Mouse (Mus musculus): Measurements from ENCODE around the gene Fbxo6.

The Fbxo6 gene

DNA sequence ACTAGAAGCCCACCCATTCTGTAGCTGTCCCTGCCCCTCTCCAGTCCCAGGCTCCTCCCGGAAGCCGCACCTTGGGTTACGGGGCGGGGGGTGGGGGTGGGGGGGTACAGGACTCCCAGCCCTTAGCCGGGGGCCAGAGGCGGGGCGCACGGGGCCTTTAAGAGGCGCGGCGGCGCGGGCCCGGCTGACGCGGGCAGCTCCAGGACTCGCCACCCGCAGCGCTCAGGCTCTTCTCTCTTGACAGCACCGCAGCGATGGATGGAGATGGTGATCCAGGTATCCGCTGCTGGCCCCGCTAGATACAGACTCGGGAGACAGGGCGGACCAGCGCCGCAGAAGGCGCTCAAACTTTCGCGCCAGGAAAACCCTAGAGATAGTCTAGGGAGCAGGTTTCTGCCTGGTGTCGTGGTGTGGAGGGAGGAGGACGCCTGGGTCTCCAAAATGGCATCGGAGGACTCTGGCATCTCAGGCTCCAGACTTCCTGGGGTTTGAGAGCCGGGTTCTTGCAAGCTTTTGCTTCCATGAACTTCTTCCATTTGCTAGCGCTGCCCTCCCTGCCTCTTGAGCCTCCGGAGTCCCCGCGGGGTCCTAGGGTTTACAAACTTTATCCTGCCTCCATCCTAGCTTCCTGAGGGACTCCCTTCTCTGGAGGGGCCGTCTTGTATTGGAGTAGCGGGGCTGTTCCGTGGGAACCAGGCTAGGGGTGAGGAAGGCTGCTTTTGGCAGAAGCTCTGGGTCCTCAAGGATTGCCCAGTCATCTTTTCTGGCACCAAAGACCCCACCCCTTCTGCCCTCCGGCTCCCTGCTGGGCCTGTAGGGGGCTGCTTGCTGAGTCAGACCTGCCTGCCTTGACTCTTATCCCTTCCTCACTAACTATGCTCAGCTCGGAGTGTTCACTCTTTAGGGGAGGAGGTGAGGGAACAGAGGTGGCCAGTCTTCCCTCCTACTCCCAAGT is 8.8 kb upstream of the Fbxo6 start, which contains the start of the genes Fbxo44 and Fbxo2:
Fbxo44 (minus strand) TSS at position 47 of the 955 bp plus-strand sequence.
Fbxo2 (plus strand) TSS at position 186 of the 955 bp plus-strand sequence.
- peak; percentile 70 to 72 for DNase-seq

DNA sequence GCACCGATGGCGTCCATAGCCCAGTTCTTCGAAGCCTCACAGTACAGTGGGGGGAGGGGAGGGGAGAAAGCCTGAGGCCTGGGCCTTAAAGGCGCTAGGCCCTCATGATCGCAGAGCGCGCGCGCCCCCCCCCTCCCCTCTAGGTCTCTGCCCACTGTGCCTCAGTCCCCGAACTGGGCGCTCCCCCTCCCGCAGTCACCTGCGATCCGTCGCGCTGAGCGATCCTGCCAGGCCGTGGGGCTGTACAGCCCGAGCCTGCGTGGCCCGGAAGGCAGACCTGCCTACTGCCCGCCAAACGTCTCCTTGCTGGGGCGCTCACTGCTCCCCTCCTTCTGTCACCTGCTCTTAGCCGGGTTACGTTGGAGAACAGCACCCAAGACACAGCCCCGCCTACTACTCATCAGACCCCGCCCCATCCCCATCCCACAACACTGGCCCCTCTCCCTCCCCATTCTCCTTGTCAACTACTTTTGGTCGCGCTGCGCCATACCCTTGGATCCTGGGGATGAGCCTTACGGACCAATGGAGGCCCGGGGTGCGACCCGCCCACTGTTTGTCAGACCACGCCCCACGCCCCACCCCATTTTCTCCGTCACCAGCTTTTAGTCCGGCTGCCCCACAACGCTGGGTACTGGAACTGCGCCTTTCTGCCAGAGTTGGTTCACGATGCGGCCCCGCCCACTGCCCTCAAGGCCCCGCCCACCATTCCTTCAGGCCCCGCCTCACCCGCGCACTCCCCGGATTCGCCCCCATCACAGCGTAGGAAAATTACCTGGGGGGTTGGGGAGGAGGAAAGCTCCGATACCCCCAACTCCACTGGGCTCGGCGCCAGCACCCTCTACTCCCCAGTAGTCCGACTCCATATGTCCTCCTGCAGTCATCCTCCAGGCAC is 7.8 kb upstream of the Fbxo6 start:
- peak; percentile 98 for DNase-seq

DNA sequence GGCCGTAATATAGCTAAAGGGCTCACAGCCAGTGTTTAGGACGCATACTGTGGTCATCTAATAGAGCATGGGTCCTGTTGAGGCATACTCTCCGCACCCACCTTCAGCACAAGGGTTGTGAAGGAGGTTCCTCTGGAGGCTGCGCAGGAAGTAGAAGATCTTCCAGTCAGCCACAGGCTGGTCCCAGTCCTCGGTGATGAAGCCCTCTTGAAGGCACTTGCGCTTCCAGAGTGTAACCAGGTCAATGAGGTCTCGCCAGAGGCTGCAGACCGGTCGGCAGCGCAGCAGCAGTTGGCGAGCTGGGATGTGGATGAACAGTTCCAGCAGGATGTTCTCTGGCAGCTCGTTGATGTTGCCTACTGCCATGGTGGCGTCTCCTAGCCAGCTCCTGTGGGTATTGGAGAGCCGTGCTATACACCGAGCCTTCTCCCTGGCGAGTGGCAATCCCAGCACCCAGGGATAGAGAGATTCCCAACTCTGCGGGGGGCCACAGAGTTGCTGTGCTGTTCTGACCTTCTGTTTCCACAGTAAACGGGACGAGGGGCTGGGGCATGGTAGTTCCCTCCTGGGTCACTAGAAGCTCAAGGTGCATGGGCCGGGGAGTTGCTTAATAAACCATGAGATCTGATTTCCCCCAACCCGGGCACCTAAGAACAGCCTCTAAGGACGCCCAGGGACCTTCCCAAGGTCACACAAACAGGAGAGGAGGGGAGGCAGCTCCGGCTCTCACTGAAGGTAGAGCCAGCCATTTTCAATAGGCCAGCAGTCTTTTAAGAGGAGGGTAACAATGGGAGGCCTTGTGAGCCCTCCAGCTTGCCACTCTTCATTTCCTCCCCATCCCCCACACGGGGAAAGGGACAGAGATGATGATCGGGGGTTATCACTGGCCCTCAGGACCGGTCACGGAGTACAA is 6.8 kb upstream of the Fbxo6 start:
- DNase-seq = peak; percentile 75 to 80

DNA sequence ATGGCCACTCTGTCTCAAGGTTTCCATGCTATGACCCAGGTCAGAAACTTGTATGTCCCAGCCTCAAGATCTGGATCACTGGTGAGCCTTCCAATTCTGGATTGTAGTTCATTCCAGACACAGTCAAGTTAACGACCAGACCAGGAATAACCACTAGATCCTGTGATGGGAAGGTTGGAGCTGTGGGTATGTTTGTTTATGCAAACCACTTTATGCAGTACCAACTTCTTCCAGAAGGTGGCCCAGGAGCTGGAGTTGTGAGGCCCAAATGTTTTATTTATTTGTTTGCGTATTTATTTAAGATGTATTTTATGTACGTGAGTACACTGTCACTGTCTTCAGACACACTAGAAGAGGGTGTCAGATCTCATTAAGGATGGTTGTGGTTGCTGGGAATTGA is 3.0 kb upstream of the Fbxo6 start:
- DNase-seq = peak; percentile 79 to 90

DNA sequence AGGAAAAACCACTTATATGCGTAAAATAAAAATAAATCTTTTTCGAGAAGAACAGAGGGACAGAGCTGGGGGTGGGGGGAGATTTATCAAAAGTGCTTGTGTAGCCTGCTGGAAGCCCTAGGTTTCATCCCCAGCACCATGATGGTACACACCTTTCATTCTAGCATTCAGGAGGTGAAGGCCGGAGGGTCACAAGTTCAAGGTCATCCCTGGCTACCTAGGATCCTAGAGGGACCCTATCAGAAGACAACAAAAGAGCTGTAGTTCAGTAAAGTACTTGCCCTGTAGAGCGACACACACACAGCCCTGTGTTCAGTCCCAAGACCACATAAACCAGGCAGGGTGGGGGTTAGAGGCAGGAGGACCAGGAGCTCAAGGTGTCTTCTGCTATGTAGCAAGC is 2.1 kb upstream of the Fbxo6 start:
- DNase-seq = no peak

DNA sequence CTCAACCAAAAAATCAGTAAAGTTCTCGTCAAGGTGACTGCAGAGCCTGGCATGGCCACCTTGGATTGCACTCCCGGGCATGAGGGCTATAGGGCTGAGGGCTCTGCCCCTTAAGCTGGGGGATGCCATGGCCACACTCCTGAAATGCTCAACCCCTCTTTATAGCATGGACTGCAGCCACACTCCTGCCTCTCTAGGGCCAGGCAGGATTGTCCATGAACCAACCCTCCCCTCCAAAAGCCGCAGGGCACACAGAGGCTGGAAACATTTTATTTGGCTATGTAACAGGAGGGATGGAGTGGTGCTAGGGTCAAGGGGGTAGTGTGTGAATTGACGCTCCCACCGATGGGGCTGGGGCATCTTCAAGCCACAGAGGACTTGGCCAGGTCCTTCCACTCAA is 607 bp upstream of the Fbxo6 start:
- DNase-seq = no peak

DNA sequence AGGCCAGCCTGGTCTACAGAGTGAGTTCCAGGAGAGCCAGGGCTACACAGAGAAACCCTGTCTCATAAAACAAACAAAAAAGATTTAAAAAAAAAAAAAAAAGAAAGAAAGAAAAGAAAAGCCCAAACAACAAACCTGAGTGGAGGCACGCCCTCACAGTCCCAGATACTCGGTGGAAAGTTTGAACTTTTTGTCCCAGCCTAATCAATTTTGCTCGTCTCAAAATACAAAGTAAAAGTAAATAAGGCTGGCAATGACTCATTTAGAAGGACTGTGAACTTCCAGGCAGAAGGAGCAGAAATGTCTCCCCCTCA is 1.0 kb downstream of the Fbxo6 start:
- DNase-seq = no peak

DNA sequence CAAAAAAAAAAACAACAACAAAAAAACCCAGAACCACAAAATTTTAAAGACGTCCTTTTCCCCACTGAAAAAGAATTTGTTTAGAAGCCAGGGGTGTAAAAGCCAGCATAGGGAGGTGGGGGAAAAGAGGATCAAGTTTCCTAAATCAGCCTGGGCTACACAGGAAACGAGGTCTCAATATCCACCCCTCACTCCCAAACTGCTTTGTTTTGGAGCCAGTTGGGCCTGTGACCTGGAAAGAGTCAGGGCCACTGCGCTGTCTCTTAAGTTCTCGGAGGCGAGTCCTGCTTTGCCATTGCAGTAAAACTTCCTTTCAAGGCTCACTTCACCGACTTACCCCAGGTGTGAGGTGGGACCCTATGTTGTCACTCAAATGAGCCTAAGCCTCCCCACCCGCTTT is 1.7 kb downstream of the Fbxo6 start:
- DNase-seq = no peak

DNA sequence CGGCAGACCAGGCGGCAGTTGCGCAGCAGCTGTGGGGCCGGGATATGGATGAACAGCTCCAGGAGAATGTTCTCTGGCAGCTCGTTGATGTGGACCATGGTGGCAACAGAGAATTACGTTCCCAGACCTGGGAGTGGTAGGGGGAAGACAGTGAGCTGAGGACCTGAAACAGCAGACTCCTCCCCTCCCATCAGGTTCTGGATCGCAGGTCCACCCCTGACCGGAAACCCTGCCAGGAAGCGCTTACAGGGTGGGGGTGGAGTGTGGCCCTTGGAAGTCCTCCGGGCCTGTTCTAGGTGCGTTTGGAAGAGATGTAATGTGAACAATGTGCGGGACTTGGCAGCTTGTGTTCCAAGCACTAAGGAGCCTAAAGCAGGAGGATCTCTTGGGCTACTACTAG is 2.4 kb downstream of the Fbxo6 start:
- no peak for DNase-seq

DNA sequence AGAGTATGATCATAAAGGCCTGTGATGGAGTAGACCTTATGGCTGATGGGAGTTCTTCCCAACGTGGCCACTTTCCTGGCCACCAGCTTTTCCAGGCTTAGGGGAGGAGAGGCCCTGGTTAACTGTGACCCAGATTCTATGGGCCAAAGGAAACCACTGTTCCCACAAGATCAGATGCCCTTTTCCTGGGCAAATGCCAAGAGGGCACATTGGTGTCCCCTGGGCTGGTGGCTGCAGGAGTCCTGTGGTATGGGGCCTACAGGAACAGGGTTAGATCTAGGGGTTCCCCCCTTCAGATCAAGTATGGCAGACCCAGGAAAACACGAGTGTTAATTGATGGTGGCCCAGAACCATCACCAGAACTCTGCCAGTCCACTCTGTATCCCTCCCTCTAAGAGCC is 4.2 kb downstream of the Fbxo6 start:
- no peak for DNase-seq

DNA sequence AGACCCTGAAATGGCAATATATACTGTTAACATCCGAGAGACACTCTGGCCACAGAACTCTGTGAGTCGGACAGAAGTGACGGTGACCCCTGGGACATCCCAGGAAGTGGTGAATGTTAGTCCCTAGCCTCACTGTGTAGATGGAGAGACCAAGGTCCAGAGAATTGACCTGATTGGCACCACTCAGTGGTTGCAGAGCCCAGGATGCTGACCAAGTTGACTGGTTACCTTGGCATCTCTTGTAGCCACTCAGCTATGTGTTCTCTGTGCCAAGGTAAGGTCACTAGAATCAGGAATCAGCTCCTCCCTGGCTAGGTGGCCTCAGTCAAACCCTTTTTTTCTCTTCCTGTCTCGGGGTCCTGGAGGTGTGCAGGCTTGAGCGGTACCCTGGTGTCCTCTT is 8.2 kb downstream of the Fbxo6 start:
- DNase-seq = no peak

DNA sequence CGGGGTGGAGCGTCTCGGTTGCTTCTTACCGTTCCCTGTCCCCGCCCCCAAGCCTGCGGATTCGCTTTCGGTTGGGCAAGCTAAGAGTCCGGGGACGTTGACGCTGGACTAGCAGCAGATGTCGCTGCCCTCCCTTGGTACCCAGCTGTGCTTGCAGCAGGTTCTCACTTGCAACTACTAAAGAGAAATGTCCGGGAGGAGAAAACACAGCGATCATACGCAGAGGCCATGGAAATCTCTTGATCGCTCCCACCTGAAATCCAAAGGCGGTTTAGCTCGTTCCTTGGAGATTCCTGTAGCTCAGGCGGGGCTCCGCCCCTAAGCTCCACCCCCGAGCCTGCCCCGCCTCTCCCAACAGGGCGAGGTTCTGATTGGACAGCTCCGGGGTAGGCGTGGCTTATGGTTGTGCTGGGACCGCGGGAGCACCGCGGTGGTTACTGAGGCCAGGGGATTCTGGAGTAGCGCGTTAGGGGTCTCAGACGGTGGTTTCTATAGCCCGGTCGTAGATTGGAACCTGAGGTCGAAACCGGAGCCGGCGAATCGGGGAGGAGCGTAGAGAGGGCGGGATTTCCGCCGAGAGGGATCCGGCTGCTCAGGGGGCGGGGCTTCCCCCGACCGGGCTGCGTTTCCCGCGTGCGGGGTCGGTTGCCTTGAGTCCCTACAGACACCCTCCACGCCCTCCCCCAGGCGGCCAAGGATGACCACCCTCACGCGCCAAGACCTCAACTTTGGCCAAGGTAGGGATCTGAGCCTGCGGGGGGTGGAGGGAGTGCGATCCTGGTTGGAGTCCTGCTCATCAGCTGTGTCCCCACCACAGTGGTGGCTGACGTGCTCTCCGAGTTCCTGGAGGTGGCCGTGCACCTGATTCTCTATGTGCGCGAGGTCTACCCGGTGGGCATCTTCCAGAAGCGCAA is 11.6 kb downstream of the Fbxo6 start:
- DNase-seq = peak; percentile 97 to 98

DNA sequence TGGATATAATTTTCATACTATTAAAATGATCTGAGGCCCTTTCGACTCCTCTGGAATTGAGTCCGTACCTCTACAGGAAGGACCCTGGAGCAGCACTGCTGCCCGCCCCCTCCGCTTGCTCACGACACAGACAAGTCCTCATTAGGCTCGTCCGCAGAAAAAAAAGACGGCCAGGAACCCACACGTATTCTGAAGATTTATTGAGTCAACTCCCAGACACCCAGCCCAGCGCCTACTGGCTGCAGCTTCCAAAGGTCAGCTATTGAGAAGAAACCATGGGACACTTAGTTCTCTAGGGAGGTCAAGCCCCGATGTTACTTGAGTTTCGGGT is 12.2 kb downstream of the Fbxo6 start:
- no peak for DNase-seq

DNA sequence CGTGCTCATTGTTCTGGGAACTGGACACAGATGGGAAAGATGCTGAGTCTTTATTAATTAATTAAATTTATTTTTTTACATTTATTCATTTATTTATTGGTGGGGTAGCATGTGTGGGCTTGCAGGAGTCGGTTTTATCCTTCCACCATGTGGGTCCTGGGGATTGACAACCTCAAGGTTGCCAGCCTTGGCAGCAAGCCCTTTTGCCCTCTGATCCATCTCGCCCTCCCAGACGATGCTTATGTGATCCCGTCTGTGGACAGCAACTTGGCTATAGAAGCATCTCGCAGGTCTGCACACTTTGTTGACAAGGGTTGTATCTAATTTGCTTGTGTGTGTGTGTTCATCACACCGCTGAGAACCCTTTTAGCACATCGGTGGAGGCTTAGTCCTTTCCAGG is 14.4 kb downstream of the Fbxo6 start:
- DNase-seq = peak; percentile 62 to 69

DNA sequence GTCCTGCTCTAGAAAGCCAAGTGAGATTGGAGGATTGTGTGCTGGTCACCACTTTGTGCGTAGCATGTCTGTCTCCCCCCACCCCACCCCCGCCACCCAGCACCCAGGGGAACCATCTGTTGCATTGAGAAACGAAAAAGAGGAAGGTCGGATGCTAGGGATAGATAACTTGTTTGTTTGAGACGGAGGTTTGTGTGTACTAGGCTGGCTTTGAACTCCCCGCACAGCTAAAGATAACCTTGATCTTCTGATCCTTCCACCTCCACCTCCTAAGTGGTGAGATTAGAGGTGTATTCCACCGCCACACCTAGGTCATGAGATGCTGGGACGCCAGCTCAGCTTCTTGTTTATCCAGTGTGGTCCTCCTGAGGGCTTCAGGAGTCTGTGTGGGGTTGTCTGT is 17.0 kb downstream of the Fbxo6 start:
- no peak for DNase-seq

DNA sequence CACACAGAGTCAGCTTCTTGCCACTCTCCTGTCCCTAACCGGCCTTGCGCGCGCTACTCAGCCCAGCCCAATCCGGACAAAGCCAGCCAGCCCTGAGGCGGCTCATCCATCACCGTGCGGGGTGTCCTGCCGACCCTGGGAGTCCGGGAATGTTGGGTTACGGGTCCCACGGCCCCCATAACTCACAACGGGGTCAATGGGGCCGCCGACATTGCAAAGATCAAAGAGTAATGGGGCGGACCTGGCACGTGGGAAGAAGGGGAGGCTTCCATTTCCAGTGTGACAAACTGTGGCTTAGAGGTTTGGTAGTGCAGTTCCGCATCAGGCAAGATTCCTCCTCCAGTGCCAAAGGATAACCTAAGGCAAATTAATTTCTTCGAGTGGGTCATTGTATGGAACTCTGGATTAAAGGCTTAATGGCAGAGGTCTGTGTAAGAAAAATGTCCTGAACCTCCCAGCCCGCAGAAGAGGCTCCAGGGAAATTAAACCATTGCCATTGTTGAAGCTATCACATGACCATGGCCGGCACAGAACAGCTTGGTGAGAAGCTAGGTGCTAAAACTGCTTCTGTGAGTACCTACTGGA is 20.4 kb downstream of the Fbxo6 start:
- DNase-seq = peak; percentile 70 to 74

DNA sequence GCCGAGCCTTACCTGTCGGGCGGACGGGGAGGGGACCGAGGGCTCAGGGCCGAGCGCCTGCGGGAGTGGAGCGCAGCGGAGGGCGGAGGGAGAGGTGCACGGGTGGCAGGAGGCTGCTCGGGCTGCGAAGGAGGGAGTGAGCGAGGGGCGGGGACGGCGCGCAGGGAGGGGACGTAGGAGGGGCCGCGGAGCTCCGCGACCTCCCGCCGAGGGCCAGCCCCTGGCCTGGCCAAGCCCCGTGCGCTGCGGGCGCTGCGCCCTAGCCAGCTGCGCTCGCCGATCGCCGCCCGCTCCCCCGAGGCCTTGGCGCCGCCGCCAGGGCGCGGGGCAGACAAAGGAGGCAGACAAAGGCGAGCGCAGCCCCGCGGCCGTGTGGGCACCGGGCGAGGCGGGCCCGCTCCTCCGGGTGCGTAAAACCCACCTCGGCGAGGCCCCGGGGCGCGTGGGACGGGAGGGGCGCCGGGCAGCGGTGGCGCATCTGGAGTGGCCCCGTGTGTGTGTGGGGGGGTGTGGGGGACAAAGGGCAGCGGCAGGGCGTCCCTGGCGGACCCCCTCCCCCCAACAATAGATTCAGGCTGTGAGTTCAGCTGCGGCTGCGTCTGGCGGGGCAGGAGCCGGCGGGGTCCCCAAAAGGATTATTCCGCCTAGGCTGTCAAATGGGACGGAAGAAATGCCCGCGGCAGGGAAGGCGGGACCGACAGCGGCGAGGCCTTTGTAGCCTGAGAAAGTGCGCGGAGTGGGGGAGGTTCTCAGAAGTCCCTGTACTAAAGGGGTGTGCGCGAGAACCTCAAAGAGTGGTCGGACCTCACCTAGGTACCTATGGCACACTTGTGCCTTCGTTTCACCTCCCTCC is 21.2 kb downstream of the Fbxo6 start, which contains the start of gene Draxin:
Draxin (minus strand) TSS at position 138 of the 853 bp plus-strand sequence.
- peak; percentile 88 to 94 for DNase-seq

DNA sequence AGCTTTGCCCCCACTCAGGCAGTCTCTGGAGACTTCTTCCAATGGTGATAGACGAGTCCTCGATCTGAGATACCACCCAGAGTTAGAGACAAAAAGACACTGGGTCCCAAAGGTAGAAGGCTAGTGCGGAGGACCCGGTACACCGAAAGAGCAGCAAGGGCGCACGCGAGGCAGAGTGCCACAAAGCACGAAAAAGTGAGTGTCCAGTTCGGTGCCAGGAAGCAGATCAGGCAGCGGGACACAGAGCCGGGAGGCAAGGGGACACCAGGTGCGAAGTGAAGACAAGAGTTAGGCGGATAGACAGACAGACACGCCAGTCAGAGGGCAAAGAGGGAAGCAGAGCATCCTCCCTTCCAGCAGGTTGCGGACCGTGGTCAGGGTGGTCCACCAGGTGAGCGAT is 21.8 kb downstream of the Fbxo6 start, which contains the start of gene Mad2l2:
Mad2l2 (plus strand) TSS at position 252 of the 400 bp plus-strand sequence.
- DNase-seq = no peak

DNA sequence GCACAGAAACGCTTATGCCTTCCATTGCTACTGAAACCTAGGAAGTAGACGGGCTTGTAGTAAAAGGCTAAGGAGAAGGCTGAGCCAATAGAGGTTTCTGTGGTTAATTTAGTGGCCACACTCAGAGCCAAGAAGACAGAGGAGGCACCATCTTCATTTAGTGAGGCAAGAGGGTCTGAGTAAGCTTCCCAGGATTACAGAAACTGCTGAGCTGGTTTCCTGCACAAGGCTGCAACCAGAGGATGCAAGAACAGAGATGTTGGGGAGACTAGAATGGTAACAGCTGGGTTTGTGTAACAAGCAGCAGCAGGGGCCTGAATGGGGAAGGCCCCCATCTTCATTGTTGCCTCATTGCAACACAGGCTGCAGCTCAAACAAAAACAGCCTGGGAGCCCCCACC is 23.3 kb downstream of the Fbxo6 start:
- no peak for DNase-seq

DNA sequence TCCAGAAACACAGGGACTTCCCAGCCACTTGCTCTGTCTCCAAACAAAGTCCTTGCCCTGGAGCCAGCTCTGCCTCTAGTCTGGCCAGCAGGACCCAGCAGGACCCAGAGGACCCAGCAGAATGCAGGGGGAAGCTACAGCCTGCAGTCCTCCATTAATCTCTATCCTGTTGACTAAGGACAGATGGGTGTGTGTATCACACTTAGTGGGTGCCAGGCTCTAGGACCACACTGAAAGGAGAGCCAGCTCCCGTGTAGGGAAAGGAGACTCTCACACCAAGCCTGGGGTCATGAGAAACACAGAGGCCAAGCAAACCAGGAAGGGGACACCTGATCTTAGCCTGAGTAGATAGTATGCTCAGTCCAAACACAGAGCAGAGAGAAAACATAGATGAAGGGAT is 23.7 kb downstream of the Fbxo6 start:
- DNase-seq = peak; percentile 59 to 63
